Mouse (Mus musculus): ENCODE results near the gene Slc35b2.

DNA sequence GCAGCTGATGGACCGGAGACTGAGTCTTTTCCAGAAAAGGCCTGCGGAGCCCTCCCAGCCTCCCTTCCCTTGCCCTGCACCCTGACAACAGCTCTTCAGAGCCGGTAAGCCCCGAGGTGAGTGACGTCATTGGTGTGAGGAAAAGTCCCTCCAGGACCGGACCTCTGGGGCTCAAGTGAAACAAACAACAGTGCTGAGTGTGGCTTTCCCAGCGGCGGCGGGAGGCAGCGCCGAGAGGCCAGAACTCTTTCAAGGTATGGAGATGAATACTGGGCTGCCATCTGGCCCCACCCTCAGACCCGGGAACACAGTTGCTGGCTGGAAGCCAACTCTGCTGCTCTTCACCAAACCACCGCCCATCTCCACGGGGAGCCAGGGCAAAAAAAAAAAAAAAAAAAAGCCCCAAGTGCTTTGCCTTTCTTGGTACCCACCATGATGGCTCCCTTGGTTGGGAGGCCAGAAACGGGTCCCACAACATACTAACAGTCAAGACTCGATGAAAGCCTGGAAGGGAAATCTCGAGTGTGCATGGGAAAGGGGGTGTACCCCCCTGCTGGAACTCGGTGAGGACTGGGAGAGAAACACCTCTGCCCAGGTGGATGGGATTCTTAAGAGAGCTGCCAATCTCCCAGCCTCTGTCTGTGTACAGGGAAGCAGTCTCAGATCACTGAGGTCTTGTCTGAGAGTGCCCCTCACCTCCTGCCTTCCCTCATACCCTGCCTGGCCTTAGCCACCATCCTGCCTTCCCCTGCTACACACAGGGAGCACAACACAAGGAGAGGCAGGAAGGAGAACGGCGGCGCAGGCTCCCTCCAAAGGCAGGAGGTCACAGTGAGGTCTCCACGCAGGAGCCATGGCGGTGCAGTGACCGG is 19.4 kb upstream of the Slc35b2 start:
- no peak for TF ChIP-seq CTCF (conservative IDR thresholded peaks at IDR 0.05; ENCODE audit: low read length)
- no peak for TF ChIP-seq NANOG (IDR thresholded peaks at IDR 0.05; ENCODE audit: borderline replicate concordance, low read length)

Measured in E14TG2a.4 (cell line).